In genomic region chr1:73944393-73944792, GRCm38 (mm10) we compare ENCODE assay signal across 9 mouse cellular contexts.
DNase-seq lines count a peak whose midpoint lies in the region; ATAC-seq lines count a peak whose summit lies in the region.
"Had no signal": no experiment of that assay in that cellular context is flagged by ENCODE, and none has a peak within 500 bp of the region (broad histone marks: within the 10 kb centered on the region; RNA-seq: fewer than 3 reads in every experiment).

No protein-coding gene starts in this region.

- H3K27ac ChIP-seq in hindbrain, embryonic 14.5 days = peak overlapping the region; percentile 66
- H3K27ac ChIP-seq in midbrain, embryonic 15.5 days = peak overlapping the region; percentile 40; the same call in 1 of the 2 replicates
- H3K27ac ChIP-seq: liver, embryonic 13.5 days had no signal

- H3K9ac ChIP-seq in hindbrain, embryonic 14.5 days = no peak overlapping the region
- no peak overlapping the region for H3K9ac ChIP-seq in midbrain, embryonic 15.5 days
- H3K9ac ChIP-seq: liver, embryonic 13.5 days had no signal

- no peak overlapping the region for H3K4me3 ChIP-seq in hindbrain, embryonic 14.5 days (replicated peaks; ENCODE audit: low read length)
- no peak overlapping the region for H3K4me3 ChIP-seq in midbrain, embryonic 15.5 days
- H3K4me3 ChIP-seq: erythroblast, embryonic 14.5 days; liver, embryonic 13.5 days had no signal

- DNase-seq in layer of hippocampus, adult 11-12 months (ENCODE audit: low spot score) = peak; percentile 77
- no peak for DNase-seq in layer of hippocampus, postnatal 25 days (ENCODE audit: extremely low spot score in 1 of 2, low spot score in 1 of 2)
- DNase-seq in cerebellum, postnatal 10 days = peak; percentile 51 to 66
- DNase-seq in hindbrain, embryonic 14.5 days (ENCODE audit: low spot score) = no peak
- DNase-seq in gastrocnemius, postnatal 25 days = no peak
- no peak for DNase-seq in adrenal gland, postnatal 10 days
- DNase-seq: liver, embryonic 13.5 days had no signal

- H3K9me3 ChIP-seq in hindbrain, embryonic 14.5 days (ENCODE audit: control insufficient read depth, low read length) = no peaks in the 10 kb centered on the region
- no peaks in the 10 kb centered on the region for H3K9me3 ChIP-seq in midbrain, embryonic 15.5 days
- H3K9me3 ChIP-seq: liver, embryonic 13.5 days had no signal

- no peak overlapping the region for H3K4me2 ChIP-seq in hindbrain, embryonic 14.5 days (replicated peaks)
- H3K4me2 ChIP-seq in midbrain, embryonic 15.5 days = no peak overlapping the region
- H3K4me2 ChIP-seq: liver, embryonic 13.5 days had no signal

- H3K36me3 ChIP-seq in hindbrain, embryonic 14.5 days (replicated peaks; ENCODE audit: control insufficient read depth, insufficient read depth) = no peaks in the 10 kb centered on the region
- H3K36me3 ChIP-seq in midbrain, embryonic 15.5 days (replicated peaks) = no peaks in the 10 kb centered on the region
- H3K36me3 ChIP-seq: liver, embryonic 13.5 days had no signal

- 48% methylated on average over 3 of the region's 3 CpGs for WGBS in hindbrain, embryonic 14.5 days
- WGBS in midbrain, embryonic 15.5 days = 60% methylated on average over 3 of the region's 3 CpGs

- H3K27me3 ChIP-seq in hindbrain, embryonic 14.5 days (ENCODE audit: control insufficient read depth, insufficient read depth, low read length) = no peaks in the 10 kb centered on the region
- H3K27me3 ChIP-seq in midbrain, embryonic 15.5 days (replicated peaks) = no peaks in the 10 kb centered on the region
- H3K27me3 ChIP-seq: liver, embryonic 13.5 days had no signal

- peaks cover 13% of the 10 kb centered on the region; the same call in 1 of the 2 replicates for H3K4me1 ChIP-seq in hindbrain, embryonic 14.5 days (replicated peaks; ENCODE audit: control insufficient read depth, insufficient read depth, low read length)
- H3K4me1 ChIP-seq in midbrain, embryonic 15.5 days = 0 out of 2 replicates have a peak, but pooled peaks cover 8% of the 10 kb centered on the region

- ATAC-seq in hindbrain, embryonic 14.5 days (ENCODE audit: low FRiP score) = peak; percentile 75; the same call in 1 of the 2 replicates
- ATAC-seq in midbrain, embryonic 15.5 days (replicated peaks) = peak; percentile 64

Comparison
In these comparisons a context has a peak if more than half of its experiments do, and no peak if none do; other contexts are left out.
1. DNase-seq: peak in layer of hippocampus, adult 11-12 months (single experiment) and cerebellum, postnatal 10 days (2 of 2); none in layer of hippocampus, postnatal 25 days (0 of 2), hindbrain, embryonic 14.5 days (single experiment), gastrocnemius, postnatal 25 days (single experiment) and adrenal gland, postnatal 10 days (single experiment).